Mouse (Mus musculus): Measurements from ENCODE around the gene Vamp8. TPM values are rescaled to one million over a fixed set of nuclear protein-coding genes. Genes with fewer than 3 reads are reported as not detected.

The Vamp8 gene
- polyA plus RNA-seq (2014; fragmentation: Illumina TruSeq; extraction: RNeasy Lipid Tissue Mini Kit (QIAGEN cat#74804); ENCODE audit: low read depth, low replicate concordance), result 47.5 TPM

GRCm38 (mm10) chr6:72389941-72390771 is at the start of gene Vamp8:
Gene Vamp8, minus strand, starts transcription at chr6:72390703.

GRCm38 (mm10) chr6:72439355-72440185 is 49.1 kb upstream of the Vamp8 start, which contains the start of gene Mat2a:
Gene Mat2a, minus strand, starts transcription at chr6:72439558.

DNA sequence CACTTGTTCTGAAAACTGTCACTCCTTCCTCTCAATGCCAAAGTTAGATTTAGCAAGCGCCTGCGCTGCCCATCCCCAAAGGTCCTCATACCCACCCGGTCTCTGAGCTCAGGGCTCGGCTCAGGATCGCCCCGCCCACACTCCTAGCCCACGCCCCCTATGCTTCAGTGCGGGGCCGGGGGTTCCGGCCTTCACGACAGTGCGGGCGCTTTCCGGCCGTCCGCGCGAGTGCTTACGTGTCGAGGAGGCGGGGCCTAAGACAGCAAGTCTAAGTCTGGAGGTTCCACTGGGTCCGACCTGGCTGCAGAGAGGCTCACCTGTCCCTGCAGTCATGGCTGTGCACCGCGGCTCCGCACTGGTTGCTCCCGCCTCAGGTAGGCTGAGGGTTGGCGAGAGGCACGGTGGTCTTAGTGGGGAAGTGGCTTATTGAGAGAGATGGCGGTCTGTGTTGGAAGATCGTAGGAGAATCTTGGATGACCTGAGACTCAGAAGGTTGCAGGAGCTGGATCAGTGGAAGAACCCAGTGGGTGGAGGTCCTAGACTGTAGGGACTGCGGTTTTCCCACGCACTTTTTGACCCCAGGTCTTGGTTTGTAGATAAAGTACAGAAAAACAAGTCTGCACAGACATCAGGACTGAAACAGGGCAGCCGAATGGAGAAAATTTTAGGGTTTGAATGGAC is 23.7 kb upstream of the Vamp8 start, which contains the start of gene Ggcx:
TSS of gene Ggcx (plus strand) at position 233 of the 681 bp plus-strand sequence.

DNA sequence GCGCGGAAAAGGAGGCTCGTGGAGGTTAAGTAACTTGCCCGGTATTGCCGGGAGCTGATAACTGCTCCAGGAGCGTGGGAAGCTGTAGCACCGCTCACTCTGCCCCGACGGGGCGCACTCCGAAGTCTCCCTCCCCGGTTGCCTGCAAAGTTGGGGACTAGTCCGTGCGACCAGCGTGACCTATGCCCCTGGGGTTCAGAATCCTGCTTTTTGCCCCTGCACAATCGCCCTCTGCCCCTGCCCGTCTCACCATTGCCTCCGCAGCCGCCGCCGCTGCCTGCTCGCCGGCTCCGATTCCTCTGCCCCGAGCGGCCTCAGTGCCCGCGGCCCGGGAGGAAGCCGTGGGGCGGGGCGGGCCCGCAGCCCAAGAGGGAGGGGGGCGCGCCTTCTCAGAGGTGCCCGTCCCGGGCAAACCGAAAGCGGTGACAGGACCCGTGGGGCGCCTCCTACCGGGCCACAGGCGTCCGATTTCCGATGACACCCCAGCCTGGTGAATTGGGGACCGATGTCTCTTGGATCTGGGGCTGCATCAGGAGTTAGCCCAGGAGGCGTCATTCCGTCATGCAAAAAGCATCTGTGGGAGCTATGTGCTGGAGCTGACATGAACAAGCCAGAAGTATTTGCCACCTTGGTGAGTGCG is 10.3 kb downstream of the Vamp8 start, which contains the start of gene Vamp5:
TSS of gene Vamp5 (minus strand) at position 338 of the 640 bp plus-strand sequence.

GRCm38 (mm10) chr6:72366844-72367443 is 23.6 kb downstream of the Vamp8 start, which contains the start of gene Rnf181:
Gene Rnf181, minus strand, starts transcription at chr6:72366956.

DNA sequence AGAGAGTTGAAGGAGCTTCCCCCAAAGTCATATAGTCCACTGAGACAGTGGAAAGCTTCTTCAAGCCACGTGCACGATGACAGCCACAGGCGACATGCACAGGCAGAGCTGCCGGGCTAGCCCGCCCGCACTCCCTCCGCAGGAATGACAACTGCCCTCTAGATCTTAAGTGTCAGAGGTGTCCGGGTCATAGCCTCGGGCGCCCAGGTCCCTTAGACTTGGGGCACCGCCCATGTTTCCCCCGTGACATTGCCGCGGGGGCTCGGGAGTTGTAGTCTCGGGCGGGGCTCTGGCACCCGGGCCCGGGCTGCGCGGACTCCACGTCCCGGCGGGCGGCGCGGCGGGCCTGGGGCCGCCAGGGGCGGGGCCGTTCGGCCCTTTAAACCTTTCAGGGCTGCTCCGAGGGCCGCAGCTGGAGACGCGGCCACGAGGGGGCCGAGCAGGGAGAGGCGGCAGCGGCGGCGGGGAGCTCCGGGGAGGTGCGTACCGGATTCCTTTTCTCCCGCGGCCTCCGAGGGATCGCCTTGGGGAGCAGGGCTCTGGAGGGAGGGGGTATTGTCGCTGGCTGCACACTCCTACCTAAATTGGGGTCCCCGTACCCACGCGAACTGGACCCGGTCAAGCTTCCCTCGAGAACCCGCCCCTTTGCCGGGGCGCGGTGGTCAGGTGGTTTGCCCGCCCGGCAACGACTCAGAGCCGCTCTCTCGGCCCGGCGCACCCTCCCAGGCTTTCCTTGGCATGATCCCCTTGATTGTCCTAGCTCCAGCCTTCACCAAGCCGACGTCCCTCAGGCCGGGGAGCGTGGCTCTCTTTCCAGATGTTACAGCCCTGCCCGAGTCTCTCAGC is 35.2 kb downstream of the Vamp8 start, which contains the start of gene Tmem150a:
TSS of gene Tmem150a (plus strand) at position 382 of the 846 bp plus-strand sequence.

GRCm38 (mm10) chr6:72347166-72347941 is 43.1 kb downstream of the Vamp8 start, which contains the start of gene 0610030E20Rik:
Gene 0610030E20Rik, plus strand, starts transcription at chr6:72347317.

GRCm38 (mm10) chr6:72345074-72345567 is 45.4 kb downstream of the Vamp8 start, which contains the start of gene Usp39:
Gene Usp39, minus strand, starts transcription at chr6:72345184.

Other genes with a start within 250 kb of the Vamp8 start
- gene Atoh8, start 155.1 kb downstream of the Vamp8 start, polyA plus RNA-seq (2014; fragmentation: Illumina TruSeq; extraction: RNeasy Lipid Tissue Mini Kit (QIAGEN cat#74804); ENCODE audit: low read depth, low replicate concordance), result not detected
- gene Sftpb, start 86.1 kb downstream of the Vamp8 start, polyA plus RNA-seq (2014; fragmentation: Illumina TruSeq; extraction: RNeasy Lipid Tissue Mini Kit (QIAGEN cat#74804); ENCODE audit: low read depth, low replicate concordance), result not detected
- 60.0 TPM for gene Usp39, start 45.5 kb downstream of the Vamp8 start, polyA plus RNA-seq (2014; fragmentation: Illumina TruSeq; extraction: RNeasy Lipid Tissue Mini Kit (QIAGEN cat#74804); ENCODE audit: low read depth, low replicate concordance)
- 34.3 TPM for gene 0610030E20Rik, start 43.4 kb downstream of the Vamp8 start, polyA plus RNA-seq (2014; fragmentation: Illumina TruSeq; extraction: RNeasy Lipid Tissue Mini Kit (QIAGEN cat#74804); ENCODE audit: low read depth, low replicate concordance)
- gene Tmem150a, start 35.3 kb downstream of the Vamp8 start, polyA plus RNA-seq (2014; fragmentation: Illumina TruSeq; extraction: RNeasy Lipid Tissue Mini Kit (QIAGEN cat#74804); ENCODE audit: low read depth, low replicate concordance), result 1.2 TPM
- 632 TPM for gene Rnf181, start 23.7 kb downstream of the Vamp8 start, polyA plus RNA-seq (2014; fragmentation: Illumina TruSeq; extraction: RNeasy Lipid Tissue Mini Kit (QIAGEN cat#74804); ENCODE audit: low read depth, low replicate concordance)
- 0.99 TPM for gene Vamp5, start 10.2 kb downstream of the Vamp8 start, polyA plus RNA-seq (2014; fragmentation: Illumina TruSeq; extraction: RNeasy Lipid Tissue Mini Kit (QIAGEN cat#74804); ENCODE audit: low read depth, low replicate concordance)
- 31.0 TPM for gene Ggcx, start 23.6 kb upstream of the Vamp8 start, polyA plus RNA-seq (2014; fragmentation: Illumina TruSeq; extraction: RNeasy Lipid Tissue Mini Kit (QIAGEN cat#74804); ENCODE audit: low read depth, low replicate concordance)
- 635 TPM for gene Mat2a, start 48.9 kb upstream of the Vamp8 start, polyA plus RNA-seq (2014; fragmentation: Illumina TruSeq; extraction: RNeasy Lipid Tissue Mini Kit (QIAGEN cat#74804); ENCODE audit: low read depth, low replicate concordance)
- gene Sh2d6, start 131.0 kb upstream of the Vamp8 start, polyA plus RNA-seq (2014; fragmentation: Illumina TruSeq; extraction: RNeasy Lipid Tissue Mini Kit (QIAGEN cat#74804); ENCODE audit: low read depth, low replicate concordance), result not detected
- gene Capg, start 153.7 kb upstream of the Vamp8 start, polyA plus RNA-seq (2014; fragmentation: Illumina TruSeq; extraction: RNeasy Lipid Tissue Mini Kit (QIAGEN cat#74804); ENCODE audit: low read depth, low replicate concordance), result 2.0 TPM
- 10.3 TPM for gene Elmod3, start 207.7 kb upstream of the Vamp8 start, polyA plus RNA-seq (2014; fragmentation: Illumina TruSeq; extraction: RNeasy Lipid Tissue Mini Kit (QIAGEN cat#74804); ENCODE audit: low read depth, low replicate concordance)
- 30.5 TPM for gene Retsat, start 207.8 kb upstream of the Vamp8 start, polyA plus RNA-seq (2014; fragmentation: Illumina TruSeq; extraction: RNeasy Lipid Tissue Mini Kit (QIAGEN cat#74804); ENCODE audit: low read depth, low replicate concordance)
- 567 TPM for gene Tgoln1, start 226.3 kb upstream of the Vamp8 start, polyA plus RNA-seq (2014; fragmentation: Illumina TruSeq; extraction: RNeasy Lipid Tissue Mini Kit (QIAGEN cat#74804); ENCODE audit: low read depth, low replicate concordance)